Mouse (Mus musculus): ENCODE results near the gene Palm3. TPM values are rescaled to one million over a fixed set of nuclear protein-coding genes. Genes with fewer than 3 reads are reported as not detected.
"Not testable (repeated sequence)": the region's sequence is repeated elsewhere in the genome, so short reads cannot be mapped to it uniquely, and the experiment has no call there.

The Palm3 gene
- polyA plus RNA-seq, 1 experiment from 2014 or later = 4.7 TPM

GRCm38 (mm10) chr8:83998231-83999056 is 22.8 kb upstream of the Palm3 start:
- Histone ChIP-seq H3K4me3 (replicated peaks) (peak overlapping the region; percentile 84), H3K4me1 (replicated peaks) (peaks cover 41% of the 10 kb centered on the region), H3K9ac (replicated peaks) (peak overlapping the region; percentile 75), H3K27ac (peak overlapping the region; percentile 91), H3K27me3 (peaks cover 21% of the 10 kb centered on the region), H3K36me3 (peaks cover 35% of the 10 kb centered on the region), H3K9me3 (no peaks in the 10 kb centered on the region), H3K4me2 (peak overlapping the region; percentile 87)
- WGBS = under 1% methylated on average over 66 of the region's 92 CpGs
- no peak for ATAC-seq (ENCODE audit: insufficient number of reproducible peaks, insufficient read depth, low FRiP score, low TSS enrichment, low read depth)

GRCm38 (mm10) chr8:83999057-83999705 is 22.1 kb upstream of the Palm3 start:
- no peak overlapping the region for H3K27ac ChIP-seq

DNA sequence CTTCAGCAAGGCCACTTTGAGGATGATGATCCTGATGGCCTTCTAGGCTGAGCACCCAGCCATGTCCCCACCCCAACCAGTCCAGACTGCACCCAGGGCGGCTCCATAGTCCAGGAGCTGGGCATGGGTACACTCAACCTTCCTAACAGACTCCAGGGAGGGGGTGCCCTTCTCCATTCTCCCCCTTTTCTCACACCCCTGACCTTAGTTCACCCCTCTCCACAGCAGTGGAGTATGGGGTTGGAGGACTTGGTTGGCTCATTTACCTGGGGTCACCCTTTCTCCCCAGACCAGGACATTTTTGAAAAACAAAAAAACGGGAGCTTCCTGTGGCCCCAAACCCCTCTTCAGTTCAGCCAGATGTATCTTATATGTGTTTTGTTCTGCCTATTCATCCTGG is 21.4 kb upstream of the Palm3 start:
- H3K36me3 ChIP-seq = peaks cover 27% of the 10 kb centered on the region
- H3K4me1 ChIP-seq (replicated peaks) = peaks cover 50% of the 10 kb centered on the region
- no peak overlapping the region for H3K9ac ChIP-seq (replicated peaks)
- ATAC-seq (ENCODE audit: insufficient number of reproducible peaks, insufficient read depth, low FRiP score, low TSS enrichment, low read depth) = no peak
- peaks cover 21% of the 10 kb centered on the region for H3K27me3 ChIP-seq
- H3K27ac ChIP-seq = no peak overlapping the region
- WGBS = 88% methylated on average over 2 of the region's 2 CpGs
- no peaks in the 10 kb centered on the region for H3K9me3 ChIP-seq
- H3K4me2 ChIP-seq = peak overlapping the region; percentile 87
- peak overlapping the region; percentile 84 for H3K4me3 ChIP-seq (replicated peaks)

More at GRCm38 (mm10) chr8:83999057-83999705, 22.1 kb upstream of the Palm3 start:
- Histone ChIP-seq H3K9me3 (no peaks in the 10 kb centered on the region), H3K4me3 (replicated peaks) (peak overlapping the region; percentile 84), H3K4me1 (replicated peaks) (peaks cover 47% of the 10 kb centered on the region), H3K36me3 (peaks cover 34% of the 10 kb centered on the region), H3K9ac (replicated peaks) (peak overlapping the region; percentile 75), H3K4me2 (peak overlapping the region; percentile 87), H3K27me3 (peaks cover 21% of the 10 kb centered on the region)
- no peak for ATAC-seq (ENCODE audit: insufficient number of reproducible peaks, insufficient read depth, low FRiP score, low TSS enrichment, low read depth)
- 64% methylated on average over 16 of the region's 16 CpGs for WGBS

DNA sequence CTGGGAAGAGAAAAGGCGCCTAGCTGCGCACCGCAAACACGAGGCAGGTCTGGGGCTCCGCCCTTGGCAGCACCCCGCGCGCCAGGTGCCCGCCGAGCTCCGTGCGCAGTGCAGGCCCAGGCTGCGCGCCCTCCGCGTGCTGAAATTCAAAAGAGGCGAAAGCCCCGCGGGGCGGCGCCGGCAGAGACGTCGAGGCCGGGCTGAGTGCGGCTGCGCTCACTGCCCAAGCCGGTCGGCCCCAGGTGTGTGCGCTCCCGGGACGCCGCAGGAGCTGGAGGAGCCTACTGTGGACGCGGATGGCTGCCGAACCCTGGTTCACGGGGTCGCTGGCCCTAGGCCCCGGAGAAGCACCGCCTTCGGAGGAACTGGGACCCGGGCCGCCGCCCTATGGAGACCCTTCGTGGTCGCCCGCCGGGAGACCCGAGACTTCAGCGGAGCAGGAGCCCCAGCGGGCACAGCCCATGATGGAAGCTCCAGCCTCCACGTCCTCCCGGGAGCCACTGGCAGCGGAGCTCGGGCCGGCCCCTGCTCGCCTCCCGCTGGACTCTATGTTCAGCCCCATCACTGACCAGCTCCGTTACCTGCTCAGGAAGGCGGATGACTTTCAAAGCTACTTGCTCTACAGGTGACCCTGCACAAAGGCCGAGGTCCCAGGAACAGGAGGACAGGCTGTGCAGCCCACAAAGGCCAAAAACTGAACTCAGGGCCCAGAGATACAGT is 19.8 kb upstream of the Palm3 start, which contains the start of gene 1700067K01Rik:
TSS of gene 1700067K01Rik (plus strand) at position 222 of the 720 bp plus-strand sequence.
- H3K4me3 ChIP-seq (replicated peaks) = peak within 1 kb of the TSS; percentile 15
- WGBS = 27% methylated on average over 59 of the region's 61 CpGs
- no peak for ATAC-seq (ENCODE audit: insufficient number of reproducible peaks, insufficient read depth, low FRiP score, low TSS enrichment, low read depth)
- no peak within 1 kb of the TSS for H3K27ac ChIP-seq
- peaks cover 21% of the 10 kb centered on the region for H3K27me3 ChIP-seq
- H3K4me2 ChIP-seq = peak within 1 kb of the TSS; percentile 47
- H3K9me3 ChIP-seq = no peaks in the 10 kb centered on the region
- H3K4me1 ChIP-seq (replicated peaks) = peaks cover 43% of the 10 kb centered on the region
- peaks cover 23% of the 10 kb centered on the region for H3K36me3 ChIP-seq
- peak within 1 kb of the TSS; percentile 53 for H3K9ac ChIP-seq (replicated peaks)

GRCm38 (mm10) chr8:84002957-84003611 is 18.2 kb upstream of the Palm3 start:
- Histone ChIP-seq H3K4me2 (no peak overlapping the region), H3K4me3 (replicated peaks) (no peak overlapping the region), H3K4me1 (replicated peaks) (peaks cover 43% of the 10 kb centered on the region), H3K9ac (replicated peaks) (no peak overlapping the region; the same call in 1 of the 2 replicates), H3K9me3 (no peaks in the 10 kb centered on the region), H3K27ac (no peak overlapping the region), H3K27me3 (peaks cover 21% of the 10 kb centered on the region), H3K36me3 (peaks cover 23% of the 10 kb centered on the region)
- 68% methylated on average over 12 of the region's 12 CpGs for WGBS
- ATAC-seq (ENCODE audit: insufficient number of reproducible peaks, insufficient read depth, low FRiP score, low TSS enrichment, low read depth) = no peak

GRCm38 (mm10) chr8:84003612-84004246 is 17.5 kb upstream of the Palm3 start:
- H3K27me3 ChIP-seq = peaks cover 21% of the 10 kb centered on the region
- H3K9me3 ChIP-seq = no peaks in the 10 kb centered on the region
- peak overlapping the region; percentile 83 for H3K4me2 ChIP-seq
- no peak for ATAC-seq (ENCODE audit: insufficient number of reproducible peaks, insufficient read depth, low FRiP score, low TSS enrichment, low read depth)
- peak overlapping the region; percentile 56 for H3K4me3 ChIP-seq (replicated peaks)
- peak overlapping the region; percentile 87 for H3K27ac ChIP-seq
- peaks cover 41% of the 10 kb centered on the region for H3K4me1 ChIP-seq (replicated peaks)
- peaks cover 23% of the 10 kb centered on the region for H3K36me3 ChIP-seq
- WGBS = 72% methylated on average over 6 of the region's 6 CpGs
- peak overlapping the region; percentile 68 for H3K9ac ChIP-seq (replicated peaks)

DNA sequence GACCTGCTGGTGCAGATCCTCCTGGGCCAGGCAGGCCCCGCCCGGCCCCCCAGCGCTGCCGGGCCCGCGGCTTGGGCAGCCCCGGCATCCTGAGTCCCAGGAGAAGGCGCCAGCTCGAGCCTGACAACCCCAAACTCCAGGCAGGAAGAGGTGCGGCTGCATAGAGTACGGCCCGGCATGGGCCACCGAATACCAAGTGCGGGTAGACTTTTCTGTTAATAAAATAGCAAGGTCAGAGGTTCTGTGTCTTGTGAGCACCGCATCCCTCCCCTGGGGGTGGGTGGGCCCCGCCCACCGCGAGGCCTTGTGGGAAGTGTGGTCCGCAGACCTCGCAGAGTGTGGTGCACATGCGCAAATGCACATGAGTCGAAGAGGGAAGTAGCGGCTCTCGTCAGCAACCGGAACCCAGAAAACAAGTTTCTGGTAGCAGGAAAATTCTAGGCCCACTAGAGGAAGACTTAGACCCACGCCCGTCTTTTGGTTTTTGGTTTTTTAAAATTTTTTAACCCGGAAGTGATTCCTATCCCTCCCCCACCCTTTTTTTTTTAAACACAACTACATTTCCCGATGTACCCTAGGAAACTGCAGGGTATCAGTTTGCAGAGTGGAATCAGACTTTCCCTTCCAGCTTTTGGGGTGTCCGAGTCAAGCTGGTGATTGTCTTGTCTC is 16.6 kb upstream of the Palm3 start:
- Histone ChIP-seq H3K36me3 (peaks cover 17% of the 10 kb centered on the region), H3K9me3 (no peaks in the 10 kb centered on the region), H3K27ac (peak overlapping the region; percentile 87), H3K4me3 (replicated peaks) (peak overlapping the region; percentile 56), H3K4me1 (replicated peaks) (peaks cover 32% of the 10 kb centered on the region), H3K9ac (replicated peaks) (peak overlapping the region; percentile 68), H3K27me3 (peaks cover 17% of the 10 kb centered on the region), H3K4me2 (peak overlapping the region; percentile 83)
- peak; percentile 75 for ATAC-seq (ENCODE audit: insufficient number of reproducible peaks, insufficient read depth, low FRiP score, low TSS enrichment, low read depth)
- WGBS = 1% methylated on average over 30 of the region's 30 CpGs

- H3K4me2 ChIP-seq = 0 out of 2 replicates have a peak overlapping the region, but pooled peaks have one; percentile 83
- 89% methylated on average over 7 of the region's 7 CpGs for WGBS
- H3K9ac ChIP-seq (replicated peaks); H3K9me3 ChIP-seq; H3K4me3 ChIP-seq (replicated peaks); H3K36me3 ChIP-seq; H3K27ac ChIP-seq; ATAC-seq (ENCODE audit: insufficient number of reproducible peaks, insufficient read depth, low FRiP score, low TSS enrichment, low read depth): not testable (repeated sequence)
- H3K27me3 ChIP-seq = peaks cover 23% of the 10 kb centered on the region
- H3K4me1 ChIP-seq (replicated peaks) = peaks cover 32% of the 10 kb centered on the region
Observed at GRCm38 (mm10) chr8:84005502-84005901, 15.8 kb upstream of the Palm3 start.

GRCm38 (mm10) chr8:84008362-84008761 is 12.9 kb upstream of the Palm3 start:
- no peak overlapping the region for H3K4me2 ChIP-seq
- no peak overlapping the region for H3K9ac ChIP-seq (replicated peaks)
- no peaks in the 10 kb centered on the region for H3K9me3 ChIP-seq
- H3K36me3 ChIP-seq = no peaks in the 10 kb centered on the region
- H3K27me3 ChIP-seq = peaks cover 39% of the 10 kb centered on the region
- peaks cover 36% of the 10 kb centered on the region for H3K4me1 ChIP-seq (replicated peaks)
- no peak overlapping the region for H3K27ac ChIP-seq
- no peak for ATAC-seq (ENCODE audit: insufficient number of reproducible peaks, insufficient read depth, low FRiP score, low TSS enrichment, low read depth)
- 30% methylated on average over 7 of the region's 7 CpGs for WGBS
- no peak overlapping the region for H3K4me3 ChIP-seq (replicated peaks)

- Histone ChIP-seq H3K4me1 (replicated peaks) (peaks cover 26% of the 10 kb centered on the region), H3K27me3 (peaks cover 49% of the 10 kb centered on the region), H3K36me3 (no peaks in the 10 kb centered on the region), H3K4me3 (replicated peaks) (no peak overlapping the region), H3K27ac (no peak overlapping the region), H3K9me3 (no peaks in the 10 kb centered on the region), H3K4me2 (no peak overlapping the region), H3K9ac (replicated peaks) (no peak overlapping the region)
- no peak; the same call in 1 of the 2 replicates for ATAC-seq (ENCODE audit: insufficient number of reproducible peaks, insufficient read depth, low FRiP score, low TSS enrichment, low read depth)
- WGBS = under 1% methylated on average over 11 of the region's 11 CpGs
Observed at GRCm38 (mm10) chr8:84009876-84010275, 11.4 kb upstream of the Palm3 start.
